Mouse (Mus musculus) stomach, embryonic 16.5 days (tissue): Measurements from ENCODE around the gene Gck. TPM values are rescaled to one million over a fixed set of nuclear protein-coding genes. Genes with fewer than 3 reads are reported as not detected.
A peak's percentile ranks its signal among the peaks of the same experiment; 100 is the strongest.
"Not testable (repeated sequence)": the region's sequence is repeated elsewhere in the genome, so short reads cannot be mapped to it uniquely, and the experiment has no call there.

Experiments
- ATAC-seq: fragments of 200-750 bp; cut with Nextera tagmentation; 2 replicates; pipeline ENCODE4 v1.8.0; 2017; ENCODE audit warnings: moderate number of reproducible peaks, moderate TSS enrichment; ENCODE audit not compliant: insufficient read depth, low FRiP score
- H3K27ac ChIP-seq: fragments of 300-500 bp; sonication (generic); 2 replicates; pipeline ENCODE4 v1.5.1; 2014; ENCODE audit warnings: low read length
- H3K27me3 ChIP-seq: fragments of 300-500 bp; sonication (generic); 2 replicates; pipeline ENCODE4 v1.6.1; 2014; ENCODE audit warnings: low read length, control low read depth, mixed read lengths; ENCODE audit not compliant: control insufficient read depth, insufficient read depth
- H3K36me3 ChIP-seq: fragments of 300-500 bp; sonication (generic); 2 replicates; pipeline ENCODE4 v1.6.1; 2014; ENCODE audit warnings: low read length; ENCODE audit not compliant: control insufficient read depth, insufficient read depth
- H3K4me1 ChIP-seq: fragments of 300-500 bp; sonication (generic); 2 replicates; pipeline ENCODE4 v1.6.1; 2014; ENCODE audit warnings: low read length, control low read depth, mixed read lengths; ENCODE audit not compliant: control insufficient read depth, insufficient read depth
- H3K4me2 ChIP-seq: fragments of 300-500 bp; sonication (generic); 2 replicates; pipeline ENCODE4 v1.6.1; 2014; ENCODE audit warnings: low read depth, low read length, mixed read lengths
- H3K4me3 ChIP-seq: fragments of 300-500 bp; sonication (generic); replicated peaks from 2 replicates; pipeline ENCODE4 v1.5.1; 2014; ENCODE audit warnings: mild to moderate bottlenecking, low read length
- H3K9ac ChIP-seq: fragments of 300-500 bp; sonication (generic); 2 replicates; pipeline ENCODE4 v1.6.1; 2014; ENCODE audit warnings: low read length
- H3K9me3 ChIP-seq: fragments of 300-500 bp; sonication (generic); replicated peaks from 2 replicates; pipeline ENCODE4 v1.6.1; 2016; ENCODE audit warnings: low read length, control low read depth; ENCODE audit not compliant: control insufficient read depth
- WGBS: fragments of 180-500 bp; shearing (Covaris S2); extraction: QIAGEN DNeasy Blood & Tissue Kit; methylation state at CpG from one replicate; pipeline ENCODE4 v1.1.7; 2014; 5-methylcytosine and 5-hydroxymethylcytosine counted together
- polyA plus RNA-seq: library from polyadenylated mRNA; unstranded; fragments of >200 nt; fragmentation: Nextera tagmentation; extraction: Ambion mirVana; gene quantifications from 2 replicates; pipeline ENCODE4 v1.2.1, GENCODE M21; 2015

Gck gene
- polyA plus RNA-seq, 1 experiment from 2014 or later = 3.5 TPM

DNA sequence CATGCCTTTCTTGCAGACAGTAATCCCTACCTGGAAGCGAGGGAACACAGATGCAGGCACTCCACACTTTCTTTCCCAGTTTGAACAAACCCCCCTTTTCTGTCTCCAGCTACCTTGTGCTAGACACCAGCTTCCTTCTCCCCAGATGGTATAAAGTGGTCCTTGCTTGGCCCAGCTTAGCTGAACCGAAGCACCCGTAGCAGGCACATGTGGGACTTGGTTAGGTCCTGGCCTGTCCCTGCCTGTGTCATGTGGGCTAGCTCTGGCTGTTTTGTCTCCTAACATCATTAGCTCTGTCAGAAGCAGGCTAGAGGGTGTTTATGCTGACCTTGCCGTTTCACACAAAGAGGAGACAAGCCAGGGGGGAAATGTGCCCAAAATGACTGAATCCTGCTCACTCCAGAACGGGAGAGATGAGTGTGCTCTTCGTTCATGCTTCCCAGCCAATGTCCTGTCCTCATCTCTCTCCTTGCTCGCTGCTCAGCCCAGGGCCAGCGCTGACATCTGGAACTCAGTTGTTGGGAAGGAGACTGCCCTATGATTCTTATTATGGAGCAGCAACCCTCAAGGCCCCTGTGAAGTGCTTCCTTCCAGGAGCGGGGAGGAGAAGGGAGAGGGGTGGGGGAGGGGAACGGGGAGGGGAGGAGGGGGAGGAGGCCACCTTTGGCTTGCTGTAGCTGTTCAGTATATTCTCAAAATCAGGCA lies 1.2 kb downstream of the Gck start:
- Histone ChIP-seq H3K9me3 (no peaks in the 10 kb centered on the region), H3K27ac (no peak overlapping the region), H3K27me3 (no peaks in the 10 kb centered on the region), H3K36me3 (no peaks in the 10 kb centered on the region), H3K4me1 (peaks cover 15% of the 10 kb centered on the region), H3K9ac (no peak overlapping the region), H3K4me2 (0 out of 2 replicates have a peak overlapping the region, but pooled peaks have one; percentile 2), H3K4me3 (no peak overlapping the region)
- 48% methylated on average over 10 of the region's 10 CpGs for WGBS
- ATAC-seq = no peak

DNA sequence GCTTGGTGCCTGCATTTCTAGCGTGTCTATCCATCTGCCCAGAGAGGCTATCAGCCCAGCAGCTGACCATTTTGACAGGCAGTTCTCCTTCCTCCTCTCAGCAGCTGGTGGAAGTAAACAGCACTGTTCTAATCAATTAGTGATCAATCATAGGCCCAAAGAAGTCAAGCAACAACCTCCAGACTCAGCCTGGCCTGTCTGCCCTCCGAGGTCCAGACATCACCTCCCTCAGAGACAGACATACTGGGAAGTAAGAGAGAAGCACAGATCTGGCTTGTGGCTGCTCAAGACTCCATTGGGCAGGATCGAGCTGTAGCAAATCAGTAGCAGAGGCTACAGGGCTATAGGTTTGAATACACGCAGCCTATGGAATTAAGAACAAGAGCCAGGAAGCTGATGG lies 2.1 kb downstream of the Gck start:
- peaks cover 15% of the 10 kb centered on the region for H3K4me1 ChIP-seq
- 28% methylated on average over 4 of the region's 4 CpGs for WGBS
- H3K9ac ChIP-seq = no peak overlapping the region
- no peak overlapping the region for H3K27ac ChIP-seq
- no peaks in the 10 kb centered on the region for H3K27me3 ChIP-seq
- H3K36me3 ChIP-seq = no peaks in the 10 kb centered on the region
- H3K9me3 ChIP-seq = no peaks in the 10 kb centered on the region
- no peak for ATAC-seq
- H3K4me2 ChIP-seq = no peak overlapping the region
- no peak overlapping the region for H3K4me3 ChIP-seq

- no peaks in the 10 kb centered on the region for H3K9me3 ChIP-seq
- no peak overlapping the region for H3K27ac ChIP-seq
- ATAC-seq = no peak
- WGBS = 64% methylated on average over 2 of the region's 2 CpGs
- peaks cover 15% of the 10 kb centered on the region for H3K4me1 ChIP-seq
- no peak overlapping the region for H3K9ac ChIP-seq
- H3K4me3 ChIP-seq = no peak overlapping the region
- no peaks in the 10 kb centered on the region for H3K36me3 ChIP-seq
- no peak overlapping the region for H3K4me2 ChIP-seq
- H3K27me3 ChIP-seq = no peaks in the 10 kb centered on the region
Observed at GRCm38 (mm10) chr11:5945096-5945495, 4.8 kb downstream of the Gck start.

GRCm38 (mm10) chr11:5942966-5943365 lies 6.9 kb downstream of the Gck start:
- Histone ChIP-seq H3K27ac (no peak overlapping the region), H3K4me1 (peaks cover 5% of the 10 kb centered on the region; the same call in 1 of the 2 replicates), H3K9ac (no peak overlapping the region), H3K27me3 (no peaks in the 10 kb centered on the region), H3K4me3 (no peak overlapping the region), H3K36me3 (no peaks in the 10 kb centered on the region), H3K9me3 (no peaks in the 10 kb centered on the region), H3K4me2 (no peak overlapping the region)
- no peak for ATAC-seq
- 71% methylated on average over 6 of the region's 6 CpGs for WGBS

GRCm38 (mm10) chr11:5934531-5934930 lies 15.3 kb downstream of the Gck start:
- not testable (repeated sequence) for H3K36me3 ChIP-seq, H3K4me2 ChIP-seq, H3K9me3 ChIP-seq, H3K4me1 ChIP-seq, H3K9ac ChIP-seq, H3K4me3 ChIP-seq, ATAC-seq, H3K27me3 ChIP-seq, H3K27ac ChIP-seq
- 94% methylated on average over 11 of the region's 11 CpGs for WGBS

DNA sequence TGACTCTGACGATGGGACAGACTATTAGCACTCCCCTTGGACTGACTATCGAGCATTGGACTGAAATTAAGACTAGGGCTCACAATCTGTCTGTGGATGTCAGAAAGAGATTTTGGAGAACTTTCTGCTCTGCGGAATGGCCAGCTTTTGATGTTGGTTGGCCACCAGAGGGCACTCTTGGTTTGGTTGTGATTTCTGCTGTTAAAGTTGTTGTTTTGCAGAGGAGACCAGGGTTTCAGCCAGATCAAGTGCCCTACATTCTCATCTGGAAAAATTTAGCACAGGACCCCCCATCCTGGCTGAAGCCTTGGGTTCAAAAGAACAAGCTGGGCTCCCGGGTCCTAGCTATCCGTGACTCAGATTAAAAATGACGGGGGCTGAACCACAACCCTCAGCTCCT lies 17.9 kb downstream of the Gck start:
- not testable (repeated sequence) for H3K27ac ChIP-seq, H3K27me3 ChIP-seq, H3K9me3 ChIP-seq, H3K4me1 ChIP-seq, H3K36me3 ChIP-seq, H3K4me3 ChIP-seq, H3K4me2 ChIP-seq, ATAC-seq, H3K9ac ChIP-seq
- 89% methylated on average over 6 of the region's 6 CpGs for WGBS

DNA sequence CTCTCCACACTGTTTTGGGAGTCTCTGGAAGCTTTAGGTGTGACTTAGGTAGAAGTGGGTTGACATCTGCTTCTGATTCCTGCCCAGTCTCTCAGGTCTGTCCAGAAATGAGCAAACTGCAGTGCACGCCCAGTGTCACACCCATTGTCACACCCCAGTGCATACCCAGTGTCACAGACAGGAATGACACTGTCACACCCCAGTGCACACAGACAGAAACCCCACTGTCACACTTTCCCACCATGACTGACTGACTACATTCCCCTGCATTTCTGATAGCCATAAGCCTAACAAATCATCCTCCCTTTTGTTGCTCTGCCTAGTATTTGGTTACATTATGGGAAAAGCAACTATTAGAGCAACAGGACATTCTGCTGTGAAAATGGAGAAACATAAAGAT lies 19.3 kb downstream of the Gck start:
- no peaks in the 10 kb centered on the region; the same call in 1 of the 2 replicates for H3K27me3 ChIP-seq
- no peak overlapping the region for H3K27ac ChIP-seq
- no peak overlapping the region for H3K9ac ChIP-seq
- no peaks in the 10 kb centered on the region for H3K4me1 ChIP-seq
- H3K4me2 ChIP-seq = no peak overlapping the region
- ATAC-seq = no peak
- H3K9me3 ChIP-seq = no peaks in the 10 kb centered on the region
- 72% methylated on average over 1 of the region's 1 CpGs for WGBS
- no peak overlapping the region for H3K4me3 ChIP-seq
- H3K36me3 ChIP-seq = no peaks in the 10 kb centered on the region

GRCm38 (mm10) chr11:5926696-5927220 lies 23.1 kb downstream of the Gck start:
- no peak for ATAC-seq
- Histone ChIP-seq H3K4me3 (no peak overlapping the region), H3K27ac (no peak overlapping the region), H3K4me1 (no peaks in the 10 kb centered on the region), H3K9me3 (no peaks in the 10 kb centered on the region), H3K27me3 (no peaks in the 10 kb centered on the region; the same call in 1 of the 2 replicates), H3K36me3 (no peaks in the 10 kb centered on the region), H3K9ac (no peak overlapping the region), H3K4me2 (no peak overlapping the region)
- WGBS = 69% methylated on average over 3 of the region's 3 CpGs

DNA sequence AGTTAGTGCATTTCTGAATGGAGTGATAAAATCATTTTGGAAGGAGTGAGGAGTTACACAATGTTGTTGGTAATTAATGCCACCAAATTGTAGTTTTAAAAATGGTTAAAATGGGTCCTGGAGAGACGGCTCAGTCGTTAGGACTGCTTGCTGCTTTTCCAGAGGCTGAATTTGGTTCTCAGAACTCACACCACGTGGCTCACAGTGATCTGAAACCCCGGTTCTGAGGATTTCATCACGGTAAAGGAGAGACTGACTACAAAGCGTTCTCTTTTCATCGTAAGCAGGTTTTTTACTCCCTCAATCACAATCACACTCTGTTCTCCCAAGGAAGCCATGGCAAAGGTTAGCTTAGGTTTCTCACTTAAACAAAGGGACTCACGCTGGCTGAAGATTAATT lies 25.2 kb downstream of the Gck start:
- Histone ChIP-seq H3K4me2 (no peak overlapping the region), H3K9me3 (no peaks in the 10 kb centered on the region), H3K27ac (no peak overlapping the region), H3K27me3 (no peaks in the 10 kb centered on the region), H3K36me3 (no peaks in the 10 kb centered on the region), H3K9ac (no peak overlapping the region), H3K4me1 (no peaks in the 10 kb centered on the region), H3K4me3 (no peak overlapping the region)
- WGBS = 61% methylated on average over 8 of the region's 8 CpGs
- no peak for ATAC-seq
